Mouse (Mus musculus) 3T3-L1 (cell line): ENCODE measurements at regions not wholly inside any gene's neighbourhood (a gene's known extent, or its start where the extent isn't known, plus 50 kb on each side); places are given as distances from the start of the nearest gene placed in this dataset.

Experiments used
- DNase-seq: peaks from one replicate; pipeline ENCODE4 v3.0.0-alpha.2; 2015; ENCODE audit warnings: low read depth, low spot score

DNA sequence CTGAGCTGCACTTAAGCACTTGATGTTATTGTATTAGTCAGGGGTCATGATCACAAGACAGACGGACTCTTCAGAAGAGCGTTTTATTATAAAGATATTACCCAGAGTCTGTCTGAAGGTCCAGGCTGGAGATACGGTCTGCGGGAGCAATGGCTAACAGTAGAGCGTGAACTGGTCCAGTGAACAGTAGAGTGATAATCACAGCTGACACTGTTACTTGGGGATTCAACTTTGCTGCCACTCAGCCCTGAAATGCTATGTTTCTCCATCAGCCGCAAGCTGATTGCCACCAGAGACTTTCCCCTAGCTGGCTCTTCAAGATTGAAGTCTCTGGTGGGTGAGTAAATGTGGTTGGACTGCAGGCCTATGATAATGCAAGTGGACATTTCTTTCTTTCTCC, 133.1 kb upstream of the Zc3h12c start:
- no peak for DNase-seq

DNA sequence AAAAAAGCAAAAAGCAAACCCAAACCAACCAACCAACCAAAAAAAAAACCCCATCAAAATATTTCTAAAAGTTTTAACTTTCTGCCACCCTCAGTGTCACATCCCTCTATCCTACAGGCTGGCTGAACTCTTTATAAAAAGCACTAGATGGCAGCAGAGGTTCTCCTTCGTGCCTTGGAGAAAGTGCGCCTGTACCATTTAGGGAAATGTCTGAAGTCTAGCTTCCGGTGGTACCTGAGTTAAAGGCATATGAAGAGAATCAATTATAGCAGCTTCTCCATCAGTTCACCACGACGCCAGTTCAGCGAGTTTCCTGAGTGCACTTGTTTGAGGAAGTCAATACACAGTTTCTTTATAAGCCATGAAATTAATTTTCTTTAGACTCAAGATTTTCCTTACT, 130.0 kb upstream of the Zc3h12c start:
- peak; percentile 75 for DNase-seq

DNA sequence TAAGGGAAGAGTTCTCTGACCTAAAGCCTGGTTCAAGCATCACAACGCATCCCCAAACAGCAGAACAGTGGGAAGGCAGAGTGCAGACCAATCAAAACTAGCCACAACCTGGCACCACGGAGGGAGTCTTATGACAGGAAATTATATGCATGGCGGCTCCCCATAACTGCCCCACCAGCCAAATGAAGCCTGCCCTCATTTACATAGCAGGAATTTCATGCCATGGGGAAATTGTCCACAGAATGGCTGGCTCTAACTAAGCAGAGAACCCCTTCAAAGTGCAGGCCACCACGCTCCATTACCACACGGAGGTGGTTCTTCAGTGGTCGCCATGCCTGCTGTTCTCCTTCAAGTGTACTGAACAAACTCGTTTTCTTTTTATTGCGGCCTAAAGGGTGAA, 126.3 kb upstream of the Zc3h12c start:
- DNase-seq, result no peak

DNA sequence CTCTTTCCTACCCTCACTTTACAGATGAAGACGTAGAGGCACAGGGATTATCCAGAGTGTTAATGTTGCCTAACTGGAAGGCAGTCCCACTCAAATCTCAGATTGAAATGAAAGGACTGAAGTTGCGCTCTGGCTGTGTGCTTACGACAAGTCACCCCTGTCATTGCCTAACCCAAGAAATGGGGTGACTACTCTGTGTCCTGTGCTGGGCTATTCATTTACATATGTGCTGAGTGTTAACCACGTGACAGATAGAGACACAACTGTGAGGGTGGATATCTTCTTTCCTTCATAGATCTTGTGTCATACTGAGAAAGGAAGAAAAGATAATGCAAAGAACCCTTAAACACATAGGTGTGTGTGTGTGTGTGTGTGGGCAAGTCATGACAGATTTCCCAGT, 120.7 kb upstream of the Zc3h12c start:
- DNase-seq, result no peak

DNA sequence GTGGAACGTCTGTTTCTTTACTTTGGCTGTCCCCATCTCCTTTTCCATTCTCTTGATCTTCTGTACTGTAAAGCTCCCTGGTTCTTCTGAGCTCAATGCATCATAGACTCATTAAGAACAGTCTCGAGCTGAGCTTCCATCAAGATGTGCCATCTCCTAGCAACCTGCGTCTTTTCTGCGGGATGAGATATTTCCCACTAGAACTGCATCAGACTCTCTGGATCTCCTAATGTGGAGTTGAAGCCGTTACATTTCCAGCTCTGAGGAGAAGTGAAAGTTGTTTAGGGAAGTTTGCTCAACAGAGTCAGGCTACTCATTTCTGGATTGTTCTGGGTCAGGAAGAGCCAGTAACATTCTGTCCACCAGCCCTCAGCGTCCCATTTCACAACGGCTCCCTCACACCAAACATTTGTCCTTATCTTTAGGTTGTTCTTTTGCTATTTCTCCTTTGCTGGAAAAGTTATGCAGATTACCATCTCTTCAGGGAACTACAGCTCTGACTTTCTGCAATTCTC, 119.4 kb upstream of the Zc3h12c start:
- DNase-seq, result no peak

DNA sequence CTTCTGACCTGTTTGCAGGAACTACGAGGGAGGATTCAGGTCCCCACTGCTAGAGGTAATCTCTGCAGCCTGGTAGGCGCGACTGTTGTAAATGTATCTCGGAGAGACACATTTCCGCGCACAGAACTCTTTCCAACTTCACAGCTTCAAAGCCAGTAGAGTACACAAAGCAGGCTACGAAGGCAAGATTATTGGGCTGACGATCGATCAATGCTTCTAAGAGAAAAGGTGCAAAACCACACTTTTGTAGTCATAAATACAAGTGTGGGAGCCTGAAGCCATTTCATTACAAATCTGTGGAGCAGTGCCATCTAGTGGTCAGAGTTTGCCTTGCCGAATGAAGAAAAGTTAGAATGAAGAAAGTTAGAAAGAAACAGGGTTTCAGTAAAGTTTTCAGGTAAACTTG, 118.9 kb upstream of the Zc3h12c start:
- peak; percentile 76 for DNase-seq

DNA sequence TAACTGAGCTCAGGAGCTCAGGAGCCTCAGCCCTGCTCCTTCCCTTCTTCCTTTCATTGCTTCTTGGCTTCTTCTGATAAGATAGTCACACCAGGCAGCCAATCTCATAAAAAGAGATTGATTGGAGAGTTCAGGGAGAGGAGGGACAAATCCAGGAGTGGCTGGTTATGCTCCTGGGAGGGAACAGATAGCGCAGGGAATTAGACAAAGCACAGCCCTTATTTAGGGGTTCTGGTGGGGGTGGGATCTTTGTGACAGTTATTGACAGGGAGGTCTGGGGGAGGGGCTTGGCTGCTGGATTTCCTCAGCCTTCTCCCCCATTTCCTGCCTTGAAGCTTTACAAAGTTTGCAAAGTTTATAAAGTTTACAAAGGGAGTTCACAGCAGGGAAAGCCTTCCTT, 117.7 kb upstream of the Zc3h12c start:
- DNase-seq, result no peak

DNA sequence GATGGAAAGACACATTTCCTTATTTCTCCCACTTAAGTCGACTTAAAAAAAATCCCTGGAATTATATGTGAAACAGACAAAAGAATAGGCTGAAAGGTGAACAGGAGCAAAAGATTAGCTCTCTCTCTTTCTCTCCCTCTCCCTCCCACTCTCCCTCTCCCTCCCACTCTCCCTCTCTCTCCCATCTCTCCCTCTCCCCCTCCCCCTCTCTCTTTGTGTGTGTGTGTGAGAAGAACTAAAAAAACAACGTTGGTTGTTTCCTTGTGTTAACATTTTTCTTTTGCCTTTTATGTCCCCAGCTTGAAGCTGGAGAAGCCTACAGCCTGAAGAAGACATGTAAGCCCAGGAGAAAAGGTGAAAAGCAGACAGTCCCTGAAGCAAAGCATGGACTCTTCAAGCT, 115.2 kb upstream of the Zc3h12c start:
- no peak for DNase-seq

DNA sequence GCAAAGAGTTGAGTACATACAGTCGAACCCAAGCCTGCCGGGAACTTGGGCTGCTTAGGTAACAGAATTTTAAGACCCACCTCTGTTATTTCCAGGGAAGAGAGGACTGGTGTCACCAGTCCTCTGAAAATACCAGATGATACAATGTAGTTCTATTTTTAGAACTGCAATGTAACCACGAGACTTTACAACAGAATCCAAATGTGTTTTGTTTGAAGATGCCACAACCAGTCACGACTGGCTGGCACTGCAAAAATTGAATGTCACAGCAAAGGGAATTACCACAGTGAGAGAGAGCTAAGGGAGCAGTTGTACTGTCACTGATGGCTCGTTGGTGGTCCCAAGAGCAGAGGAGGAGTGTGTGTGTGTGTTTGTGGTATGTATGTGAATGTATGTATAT, 112.6 kb upstream of the Zc3h12c start:
- peak; percentile 9 for DNase-seq

DNA sequence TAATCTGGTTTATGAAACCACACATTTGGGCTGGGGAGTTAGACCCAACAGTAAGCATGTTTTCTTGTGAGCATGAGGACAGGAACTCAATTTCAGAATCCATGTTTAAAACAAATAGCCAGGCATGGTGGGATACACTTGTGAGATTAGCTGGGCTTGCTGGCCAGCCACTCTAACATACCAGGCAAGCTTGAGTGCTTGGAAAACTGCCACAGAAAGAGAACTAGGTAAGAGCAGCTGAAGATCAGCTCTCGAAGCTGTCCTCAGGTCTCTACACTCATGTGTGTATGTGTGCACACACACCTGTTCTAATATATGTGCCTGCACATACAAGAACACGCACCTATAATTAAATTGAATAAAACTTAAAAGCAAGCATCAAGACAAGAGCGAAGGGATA, 112.2 kb upstream of the Zc3h12c start:
- no peak for DNase-seq

DNA sequence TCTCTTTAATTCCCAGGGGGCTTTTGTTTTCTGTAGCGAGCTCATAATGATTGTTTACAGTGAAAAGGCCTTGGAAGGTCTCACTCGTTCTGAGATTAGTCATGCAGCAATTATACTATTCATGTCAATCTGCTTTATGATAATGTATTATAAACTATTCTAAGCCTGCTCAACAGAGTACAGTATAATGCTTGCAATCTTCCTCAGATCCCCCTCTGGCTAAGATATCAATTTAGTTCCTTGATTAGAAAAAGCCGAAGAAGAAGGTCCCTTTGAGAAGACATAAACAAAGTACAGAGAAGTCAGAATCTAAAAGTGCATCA, 110.3 kb upstream of the Zc3h12c start:
- DNase-seq, result no peak

DNA sequence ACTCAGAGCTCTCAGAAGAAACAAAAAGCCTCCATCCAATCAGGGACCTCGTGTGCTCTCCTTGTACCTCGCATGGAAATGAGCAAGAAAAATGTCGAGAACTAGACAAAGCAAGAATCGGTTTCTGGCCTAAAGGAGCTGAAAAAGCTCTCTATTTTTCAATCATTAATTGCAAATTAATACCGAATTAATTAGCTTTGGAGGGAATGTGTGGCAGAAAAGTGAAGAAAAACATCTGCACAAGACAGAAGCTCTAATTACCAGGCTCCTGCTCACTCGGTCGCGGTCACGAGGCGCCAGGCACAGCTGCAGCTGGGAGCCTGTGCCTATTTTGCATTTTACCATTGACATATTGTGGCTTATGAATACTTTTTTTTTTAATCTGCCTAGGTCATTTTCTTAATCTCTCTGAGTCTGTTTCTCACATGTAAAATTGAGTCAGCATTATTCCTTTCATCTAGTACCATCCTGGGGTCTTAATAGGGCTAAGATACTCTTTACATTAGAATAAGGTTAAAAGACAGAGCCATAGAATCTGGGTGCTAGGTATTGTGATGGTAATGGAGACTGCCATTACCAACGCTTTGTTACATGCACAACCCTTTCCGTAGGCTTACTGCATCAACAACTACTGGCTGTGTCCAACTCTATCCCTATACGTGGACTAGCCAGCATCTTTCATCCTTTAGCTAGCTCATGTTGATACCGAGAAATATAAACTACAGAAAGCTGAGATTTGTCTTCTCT, 109.8 kb upstream of the Zc3h12c start:
- DNase-seq, result no peak

DNA sequence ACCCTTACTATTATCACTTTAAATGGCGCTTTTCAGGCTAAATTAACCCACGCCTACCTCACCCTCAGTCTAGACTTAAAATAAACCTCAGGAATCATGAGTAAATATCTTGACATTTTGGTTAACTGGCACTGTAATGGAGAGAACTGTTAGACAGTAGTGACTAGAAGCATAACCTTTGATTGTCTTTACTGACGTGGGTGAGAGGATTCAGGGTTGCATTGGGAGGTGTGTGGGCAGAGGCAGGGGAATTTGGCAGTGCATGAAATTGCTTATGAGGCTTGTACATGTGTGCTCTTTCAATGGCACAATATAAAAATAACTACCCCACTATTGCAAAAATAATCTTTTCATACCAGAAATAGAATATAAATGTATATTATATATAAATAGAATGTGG, 105.6 kb upstream of the Zc3h12c start:
- DNase-seq, result no peak

DNA sequence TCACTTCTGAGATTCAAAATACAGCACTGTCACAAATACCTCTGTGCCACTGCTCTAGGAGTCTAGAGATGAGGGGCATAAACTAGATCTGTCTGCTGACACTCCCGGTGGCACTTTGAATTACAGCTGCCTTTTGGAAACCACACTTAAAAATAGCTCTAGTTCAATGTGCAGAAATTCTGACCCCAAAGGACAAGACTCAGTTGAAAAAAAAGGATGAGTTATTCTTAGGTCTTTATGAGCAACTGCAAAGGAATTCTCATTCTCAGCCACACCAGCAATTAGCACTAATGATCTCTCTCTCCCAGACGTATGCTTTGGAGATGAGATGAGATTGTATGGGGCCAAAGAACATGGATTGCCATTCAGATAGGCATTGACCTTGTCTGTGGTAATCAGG, 104.3 kb upstream of the Zc3h12c start:
- no peak for DNase-seq

DNA sequence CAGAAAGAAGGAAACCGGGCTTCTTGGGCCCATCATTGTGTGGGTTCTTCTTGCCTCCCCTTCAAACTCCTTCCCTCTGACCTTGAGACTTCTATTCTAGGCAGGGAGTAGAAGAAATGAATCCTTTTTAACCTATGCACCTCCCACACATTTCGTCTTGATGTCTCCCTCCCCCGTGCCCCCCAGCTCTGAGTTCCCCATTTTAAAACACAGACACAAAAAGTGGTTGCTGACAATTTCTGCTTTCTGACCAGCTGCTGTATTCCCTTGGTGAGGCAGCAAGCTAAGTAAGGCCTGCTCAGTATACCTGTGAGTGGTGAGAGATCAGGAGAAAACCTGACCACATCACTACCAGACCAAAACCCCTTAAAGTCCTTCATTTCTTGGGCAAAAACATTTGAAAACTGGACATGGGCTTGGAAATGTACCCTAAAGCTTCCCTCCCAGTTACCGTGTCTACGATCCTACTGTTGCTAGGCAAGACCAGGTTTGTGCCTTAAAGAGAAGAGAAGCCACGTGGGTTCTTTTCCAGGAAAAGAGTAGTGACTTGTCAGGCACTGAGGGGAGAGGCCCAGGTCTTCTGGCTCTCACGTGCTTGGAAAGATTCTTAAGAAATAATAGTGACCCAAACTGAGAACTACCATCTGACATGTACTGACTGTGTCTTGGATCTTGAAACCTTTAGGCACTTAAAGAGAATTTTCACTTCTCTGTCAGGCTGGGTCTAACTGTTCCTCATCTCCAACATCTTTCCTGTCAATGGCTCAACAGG, 103.2 kb upstream of the Zc3h12c start:
- DNase-seq, result no peak

DNA sequence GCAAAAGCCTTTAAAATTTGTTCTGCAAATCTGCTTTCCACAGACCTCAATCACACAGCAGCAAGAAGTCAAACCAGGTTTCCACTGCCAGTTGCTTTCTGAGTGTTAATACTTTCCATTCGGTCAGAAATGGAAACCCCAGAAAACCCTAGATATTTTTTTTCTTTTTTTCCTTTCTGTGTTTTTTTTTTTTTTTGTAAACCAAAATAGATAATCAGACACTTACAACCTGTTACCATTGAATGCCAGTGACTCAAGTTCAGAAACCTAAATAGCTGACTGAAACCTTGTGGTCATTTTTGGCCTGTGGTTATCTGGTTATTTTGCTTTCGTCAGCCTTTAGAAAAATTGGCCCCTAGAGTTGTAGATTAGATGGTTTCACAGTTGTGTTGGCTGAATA, 93.2 kb upstream of the Zc3h12c start:
- no peak for DNase-seq

DNA sequence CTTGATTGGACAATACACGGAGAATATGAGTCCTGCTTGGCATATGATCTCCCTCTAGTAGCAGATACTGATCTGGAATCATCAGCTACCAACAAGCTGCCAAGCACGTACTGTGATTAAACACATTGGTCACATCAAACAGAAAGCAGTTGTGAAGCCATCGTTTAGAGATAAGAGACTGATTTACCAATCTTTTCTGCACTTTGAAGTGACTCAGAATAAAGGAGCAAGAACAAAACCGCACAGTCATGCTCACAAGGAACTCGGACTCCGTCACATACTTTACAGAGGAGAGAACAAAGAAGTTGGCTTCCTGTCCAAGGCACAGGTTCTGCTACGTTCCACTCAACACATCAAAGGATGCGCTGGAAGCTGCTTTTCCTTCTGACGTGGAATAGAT, 91.1 kb upstream of the Zc3h12c start:
- DNase-seq, result no peak

DNA sequence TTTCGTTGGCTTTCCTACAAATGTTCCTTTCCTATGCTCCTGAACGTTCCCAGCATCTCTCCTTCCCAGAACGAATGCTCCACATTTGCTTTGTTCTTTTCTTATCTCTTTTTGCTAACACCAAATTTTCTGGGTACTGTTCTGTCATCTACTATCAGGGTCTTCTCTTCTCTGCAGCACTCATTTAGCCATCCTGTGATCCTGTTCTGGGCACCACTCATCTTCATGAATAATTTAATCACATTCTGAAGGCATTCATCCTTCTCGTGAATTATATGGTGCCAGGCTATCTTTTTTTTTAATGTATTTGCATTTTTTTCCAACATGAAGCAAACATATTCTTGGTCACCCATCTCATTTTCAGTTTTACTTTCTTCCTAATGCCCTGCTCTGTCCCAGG, 87.3 kb upstream of the Zc3h12c start:
- DNase-seq, result no peak

DNA sequence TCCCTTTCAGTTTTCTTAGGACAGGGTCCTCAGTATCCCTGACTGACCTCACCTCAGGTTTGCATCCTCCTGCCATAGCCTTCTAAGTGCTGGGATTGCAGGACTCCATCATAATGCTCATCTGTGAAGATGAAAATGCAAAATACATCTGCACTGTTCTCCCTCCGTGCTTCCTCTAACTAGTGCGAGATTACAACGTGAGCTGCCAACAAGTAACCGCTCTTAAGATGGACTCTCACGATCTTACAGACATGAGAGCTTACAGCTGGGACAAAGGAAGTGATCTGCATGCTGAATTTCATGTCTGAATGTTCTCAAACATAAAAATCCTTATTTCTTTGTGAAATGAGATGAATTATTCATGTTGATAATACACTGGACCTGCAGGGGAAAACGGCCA, 86.1 kb upstream of the Zc3h12c start:
- no peak for DNase-seq

DNA sequence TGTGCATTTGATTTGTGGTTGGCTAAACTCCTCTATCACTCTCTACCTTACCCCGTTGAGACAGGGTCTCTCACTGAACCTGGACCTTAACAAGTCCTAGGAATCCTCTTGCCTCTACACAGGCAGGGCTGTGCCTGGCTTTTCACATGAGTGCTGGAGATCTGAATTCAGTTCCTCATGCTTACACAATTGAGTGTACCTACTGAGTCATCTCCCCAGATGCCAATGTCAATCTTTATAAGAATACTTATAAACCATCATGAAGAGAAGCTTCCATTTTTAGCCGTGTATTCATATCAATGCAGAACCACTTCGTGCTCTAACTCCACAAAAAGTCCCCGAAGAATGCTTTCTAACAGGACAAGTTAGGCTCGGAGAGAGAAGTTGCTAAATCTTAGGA, 83.1 kb upstream of the Zc3h12c start:
- DNase-seq, result peak; percentile 35

DNA sequence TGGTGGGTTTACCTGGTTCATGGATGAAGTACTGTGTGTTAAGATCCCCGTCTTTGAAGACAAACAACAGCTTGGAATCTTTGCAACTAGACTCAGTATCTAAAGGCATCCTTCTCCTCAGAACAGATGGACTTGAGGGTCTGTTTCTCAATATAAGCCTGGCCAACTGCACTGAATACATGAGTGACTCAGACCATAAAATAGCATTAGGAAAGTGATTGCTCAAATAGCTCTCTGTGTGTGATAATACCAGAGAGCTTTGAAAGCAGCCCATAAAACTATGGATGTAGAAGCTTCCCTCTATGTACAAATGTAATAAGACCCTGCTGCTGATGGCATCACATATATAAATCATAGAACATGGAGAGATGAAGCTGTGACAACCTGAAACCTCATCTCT, 78.3 kb upstream of the Zc3h12c start:
- DNase-seq, result peak; percentile 28

DNA sequence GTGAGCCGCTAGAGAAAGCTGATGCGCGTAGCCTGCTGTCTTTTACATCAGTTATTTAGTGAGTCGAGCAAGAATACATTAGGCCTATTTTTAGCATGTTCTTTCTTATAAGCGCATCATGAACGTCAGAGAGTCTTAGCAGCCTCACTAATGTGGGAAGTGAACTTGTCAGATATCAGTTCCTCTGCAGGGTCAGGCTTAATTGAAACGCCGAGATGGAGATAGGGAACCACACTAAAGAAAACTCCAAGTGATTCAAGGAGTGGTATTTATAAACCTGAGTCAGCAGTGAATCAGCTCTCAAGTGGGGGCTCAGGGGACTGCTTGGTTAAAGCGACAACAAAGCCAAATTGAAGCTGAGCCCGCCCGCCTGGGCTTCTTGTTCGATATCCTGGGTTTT, 75.7 kb upstream of the Zc3h12c start:
- peak; percentile 46 for DNase-seq

DNA sequence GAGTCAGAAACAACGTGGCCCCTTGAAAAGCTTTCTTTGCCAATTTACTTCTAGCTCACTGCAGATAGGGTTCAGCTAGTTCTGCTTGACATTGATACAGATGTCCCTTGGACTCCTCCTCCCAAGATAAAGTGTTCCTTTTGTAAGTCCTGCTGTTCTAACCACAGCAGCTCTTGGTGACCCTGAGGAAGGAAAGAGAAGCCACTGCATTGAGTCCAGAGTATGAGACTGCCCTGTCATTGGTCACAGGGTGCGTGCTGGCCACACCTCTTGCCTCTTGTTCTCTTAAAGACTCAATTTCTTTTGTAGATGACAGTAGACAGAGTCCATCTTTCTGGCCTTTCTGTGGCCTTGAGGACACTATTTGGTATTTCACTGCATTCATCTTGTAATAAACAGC, 74.7 kb upstream of the Zc3h12c start:
- DNase-seq, result no peak
